Mouse (Mus musculus) limb, embryonic 14.5 days (tissue): ENCODE data around the gene Ank3. TPM values are rescaled to one million over a fixed set of nuclear protein-coding genes. Genes with fewer than 3 reads are reported as not detected.

ENCODE experiments used
- ATAC-seq: fragments of 200-750 bp; cut with Nextera tagmentation; 2 replicates; pipeline ENCODE4 v1.8.0; 2017; ENCODE audit warnings: low read depth, moderate number of reproducible peaks, moderate TSS enrichment; ENCODE audit not compliant: low FRiP score
- DNase-seq: peaks from one replicate; pipeline ENCODE4 v3.0.0-alpha.2; 2015; ENCODE audit warnings: low spot score
- H3K27ac ChIP-seq: fragments of 300-500 bp; sonication (generic); replicated peaks from 2 replicates; pipeline ENCODE4 v1.5.1; 2014; ENCODE audit warnings: low read depth, mild to moderate bottlenecking, low read length, moderate library complexity, mixed read lengths
- H3K27me3 ChIP-seq: fragments of 300-500 bp; sonication (generic); 2 replicates; pipeline ENCODE4 v1.6.1; 2014; ENCODE audit warnings: low read length, mixed read lengths; ENCODE audit not compliant: control insufficient read depth, insufficient read depth
- H3K36me3 ChIP-seq: fragments of 300-500 bp; sonication (generic); 2 replicates; pipeline ENCODE4 v1.6.1; 2014; ENCODE audit warnings: mild to moderate bottlenecking, low read length, moderate library complexity, mixed read lengths; ENCODE audit not compliant: control insufficient read depth, insufficient read depth
- H3K4me1 ChIP-seq: fragments of 300-500 bp; sonication (generic); 2 replicates; pipeline ENCODE4 v1.6.1; 2014; ENCODE audit warnings: antibody characterized with exemption, low read length, mixed read lengths; ENCODE audit not compliant: control insufficient read depth, insufficient read depth
- H3K4me2 ChIP-seq: fragments of 300-500 bp; sonication (generic); replicated peaks from 2 replicates; pipeline ENCODE4 v1.6.1; 2014; ENCODE audit warnings: low read depth, mild to moderate bottlenecking, low read length, moderate library complexity; ENCODE audit not compliant: severe bottlenecking
- H3K4me3 ChIP-seq: fragments of 300-500 bp; sonication (generic); replicated peaks from 2 replicates; pipeline ENCODE4 v1.5.1; 2014; ENCODE audit warnings: low read length
- H3K9ac ChIP-seq: fragments of 300-500 bp; sonication (generic); 2 replicates; pipeline ENCODE4 v1.6.1; 2014; ENCODE audit warnings: mild to moderate bottlenecking, low read depth, low read length, moderate library complexity; ENCODE audit not compliant: severe bottlenecking
- H3K9me3 ChIP-seq: fragments of 300-500 bp; sonication (generic); 2 replicates; pipeline ENCODE4 v1.6.1; 2016; ENCODE audit warnings: low read length; ENCODE audit not compliant: control insufficient read depth
- POLR2A ChIP-seq: fragments of 200-500 bp; IDR thresholded peaks from 2 replicates; pipeline ENCODE4 v1.8.0; 2012; ENCODE audit warnings: inconsistent platforms, mild to moderate bottlenecking, moderate library complexity, borderline replicate concordance; ENCODE audit not compliant: insufficient read depth, insufficient read length; ENCODE audit errors: extremely low read depth
- WGBS: fragments of 180-500 bp; shearing (Covaris S2); extraction: QIAGEN DNeasy Blood & Tissue Kit; methylation state at CpG from one replicate; pipeline ENCODE4 v1.1.7; 2014; 5-methylcytosine and 5-hydroxymethylcytosine counted together
- polyA plus RNA-seq, 2 experiments: library from polyadenylated mRNA; depleted of rRNA in 1 of 2; stranded (reverse) in 1 of 2; unstranded in 1 of 2; fragments of >200 nt; fragmentation: Nextera tagmentation in 1 of 2; extraction: Ambion mirVana in 1 of 2; gene quantifications; 2 replicates each; pipeline versions ENCODE4 v1.2.1 to v1.2.3; 2012 to 2014

Ank3 gene
- polyA plus RNA-seq, 2 experiments = 14.8 to 25.2 TPM

- Histone ChIP-seq H3K9ac (no peak overlapping the region), H3K36me3 (no peaks in the 10 kb centered on the region), H3K27me3 (peaks cover 10% of the 10 kb centered on the region), H3K9me3 (no peaks in the 10 kb centered on the region), H3K4me3 (no peak overlapping the region), H3K4me2 (no peak overlapping the region), H3K27ac (no peak overlapping the region), H3K4me1 (peaks cover 26% of the 10 kb centered on the region)
- DNase-seq = no peak
- 51% methylated on average over 7 of the region's 7 CpGs for WGBS
- no peak for ATAC-seq
- TF ChIP-seq POLR2A = no peak
Observed at GRCm38 (mm10) chr10:69573054-69573453, 174.5 kb downstream of the Ank3 start.

- Histone ChIP-seq H3K4me2 (peak overlapping the region; percentile 15; the same call in 1 of the 2 replicates), H3K4me1 (peaks cover 26% of the 10 kb centered on the region), H3K9ac (no peak overlapping the region), H3K9me3 (no peaks in the 10 kb centered on the region), H3K4me3 (no peak overlapping the region), H3K27me3 (peaks cover 10% of the 10 kb centered on the region), H3K27ac (no peak overlapping the region), H3K36me3 (no peaks in the 10 kb centered on the region)
- DNase-seq = no peak
- TF ChIP-seq POLR2A = no peak
- WGBS = 7% methylated on average over 3 of the region's 3 CpGs
- ATAC-seq = no peak
Observed at GRCm38 (mm10) chr10:69573746-69574145, 175.2 kb downstream of the Ank3 start.

GRCm38 (mm10) chr10:69574190-69574663, 175.7 kb downstream of the Ank3 start:
- Histone ChIP-seq H3K27me3 (peaks cover 10% of the 10 kb centered on the region), H3K4me2 (peak overlapping the region; percentile 15), H3K9me3 (no peaks in the 10 kb centered on the region), H3K36me3 (no peaks in the 10 kb centered on the region), H3K9ac (no peak overlapping the region), H3K4me1 (peaks cover 26% of the 10 kb centered on the region), H3K27ac (no peak overlapping the region), H3K4me3 (no peak overlapping the region)
- ATAC-seq = peak; percentile 50; the same call in 1 of the 2 replicates
- WGBS = 8% methylated on average over 11 of the region's 11 CpGs
- TF ChIP-seq POLR2A = no peak
- DNase-seq = no peak

GRCm38 (mm10) chr10:69574894-69575293, 176.3 kb downstream of the Ank3 start:
- H3K4me1 ChIP-seq = peaks cover 24% of the 10 kb centered on the region
- DNase-seq = no peak
- peaks cover 10% of the 10 kb centered on the region for H3K27me3 ChIP-seq
- no peak overlapping the region for H3K4me3 ChIP-seq
- TF ChIP-seq POLR2A = no peak
- ATAC-seq = no peak
- H3K9ac ChIP-seq = no peak overlapping the region
- WGBS = 46% methylated on average over 9 of the region's 9 CpGs
- no peak overlapping the region for H3K4me2 ChIP-seq
- H3K27ac ChIP-seq = no peak overlapping the region
- H3K9me3 ChIP-seq = no peaks in the 10 kb centered on the region
- H3K36me3 ChIP-seq = no peaks in the 10 kb centered on the region

- H3K9me3 ChIP-seq = no peaks in the 10 kb centered on the region
- no peak for ATAC-seq
- H3K4me2 ChIP-seq = no peak overlapping the region
Observed at GRCm38 (mm10) chr10:69575451-69575850, 176.9 kb downstream of the Ank3 start.

GRCm38 (mm10) chr10:69576264-69576663, 177.7 kb downstream of the Ank3 start:
- H3K4me1 ChIP-seq = peaks cover 24% of the 10 kb centered on the region; the same call in 1 of the 2 replicates
- DNase-seq = no peak
- ATAC-seq = no peak
- no peaks in the 10 kb centered on the region for H3K36me3 ChIP-seq
- H3K27ac ChIP-seq = no peak overlapping the region
- H3K4me3 ChIP-seq = no peak overlapping the region
- H3K9ac ChIP-seq = no peak overlapping the region
- peaks cover 10% of the 10 kb centered on the region for H3K27me3 ChIP-seq
- H3K9me3 ChIP-seq = no peaks in the 10 kb centered on the region
- WGBS = 77% methylated on average over 7 of the region's 7 CpGs
- no peak overlapping the region for H3K4me2 ChIP-seq
- no peak for TF ChIP-seq POLR2A

More at GRCm38 (mm10) chr10:69575451-69575850, 176.9 kb downstream of the Ank3 start:
- Histone ChIP-seq H3K27me3 (peaks cover 10% of the 10 kb centered on the region), H3K27ac (no peak overlapping the region), H3K36me3 (no peaks in the 10 kb centered on the region), H3K9ac (no peak overlapping the region), H3K4me1 (peaks cover 24% of the 10 kb centered on the region; the same call in 1 of the 2 replicates), H3K4me3 (no peak overlapping the region)
- no peak for TF ChIP-seq POLR2A
- no peak for DNase-seq
- WGBS = 65% methylated on average over 6 of the region's 6 CpGs
